Mouse (Mus musculus): Measurements from ENCODE around the gene Gm20449.
"Not testable (repeated sequence)": the region's sequence is repeated elsewhere in the genome, so short reads cannot be mapped to it uniquely, and the experiment has no call there.

Gene Gm20449

DNA sequence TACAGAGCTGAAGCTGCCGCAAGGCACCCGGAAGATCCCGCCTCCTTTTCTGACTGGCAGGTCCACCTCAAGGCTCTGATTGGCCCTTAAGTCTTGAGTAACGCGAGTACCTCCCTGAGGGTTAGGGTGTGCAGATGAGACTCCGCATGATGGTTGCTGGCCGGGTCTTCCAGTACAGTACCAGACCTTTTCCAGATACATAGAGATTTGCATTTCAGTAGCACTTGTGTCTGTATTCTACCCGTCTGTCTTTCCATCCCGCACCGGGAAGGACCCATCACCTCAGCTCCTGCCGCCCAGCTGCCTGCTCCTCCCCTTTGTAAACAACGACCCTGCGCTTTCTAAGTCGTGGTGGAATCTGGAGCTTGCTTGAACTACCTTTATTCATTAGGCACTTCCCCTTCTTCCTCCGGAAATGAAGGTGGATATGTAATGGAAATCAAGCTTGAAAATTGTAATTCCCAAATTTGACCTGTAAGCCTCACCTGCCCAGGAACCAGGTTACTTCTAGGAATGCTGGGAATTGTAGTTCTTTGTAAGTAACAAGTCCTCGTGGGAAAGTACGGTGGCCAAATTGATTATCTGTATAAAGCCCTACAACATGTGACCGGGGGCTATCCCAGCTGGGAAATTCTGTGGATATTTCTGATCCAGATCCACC lies at the start of gene Gm20449, which contains the start of gene AW146154:
Gm20449 (minus strand) TSS at position 29 of the 661 bp plus-strand sequence.
AW146154 (minus strand) TSS at position 502 of the 661 bp plus-strand sequence.
- peak; percentile 99 for DNase-seq

DNA sequence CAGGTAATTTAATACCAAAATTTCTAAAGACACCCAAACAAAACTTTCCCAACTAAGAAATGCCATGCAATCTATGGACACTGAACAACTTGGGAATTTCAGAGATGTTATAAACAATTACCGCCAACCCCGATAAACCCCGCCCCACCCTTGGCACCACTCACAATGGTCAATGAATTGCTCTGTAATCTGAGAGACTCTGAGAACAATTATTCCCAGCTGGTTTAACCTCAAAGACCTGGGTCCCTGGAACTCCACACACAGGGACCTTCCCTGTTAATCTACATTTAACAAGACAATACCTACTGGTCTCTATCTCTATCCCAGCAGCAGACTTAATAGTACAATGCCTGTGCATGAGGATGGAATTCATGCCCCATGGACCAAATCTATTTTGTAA lies 13.5 kb upstream of the Gm20449 start:
- DNase-seq: no peak

DNA sequence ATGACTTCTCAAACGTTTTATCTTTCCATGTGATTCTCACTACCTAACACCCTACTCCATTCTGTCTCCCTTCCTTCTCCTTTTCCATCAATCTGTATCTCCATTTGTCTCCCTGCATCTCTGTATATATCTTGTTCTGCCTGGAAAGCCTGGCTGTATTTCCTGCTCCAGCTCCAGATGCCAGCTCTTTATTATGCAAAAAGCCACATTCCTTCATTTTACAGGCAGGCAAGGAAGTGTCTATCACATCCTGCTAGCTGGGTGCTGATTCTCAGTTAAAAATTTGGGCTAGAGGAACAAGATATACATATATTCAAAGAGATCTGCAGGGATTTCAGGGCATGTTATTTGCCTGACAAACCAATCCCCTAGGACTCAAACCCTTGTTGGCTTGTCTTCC lies 13.0 kb upstream of the Gm20449 start:
- DNase-seq: no peak

DNA sequence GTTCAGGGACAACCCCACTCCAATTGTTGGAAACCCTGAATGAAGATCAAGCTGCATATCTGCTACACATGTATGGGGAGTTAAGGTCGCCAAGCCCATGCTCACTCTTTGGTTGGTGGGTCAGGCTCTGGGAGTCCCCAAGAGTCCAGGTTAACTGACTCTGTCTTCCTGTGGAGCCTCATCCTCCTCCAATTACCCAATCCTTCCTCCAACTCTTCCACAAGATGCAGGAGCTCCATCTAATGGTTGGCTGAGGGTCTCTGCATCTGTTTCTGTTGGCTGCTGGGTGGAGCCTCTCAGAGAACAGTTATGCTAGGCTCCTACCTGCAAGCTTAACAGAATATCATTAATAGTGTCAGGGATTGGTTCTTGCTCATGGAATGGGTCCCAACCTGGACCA lies 3.2 kb upstream of the Gm20449 start:
- DNase-seq: no peak

DNA sequence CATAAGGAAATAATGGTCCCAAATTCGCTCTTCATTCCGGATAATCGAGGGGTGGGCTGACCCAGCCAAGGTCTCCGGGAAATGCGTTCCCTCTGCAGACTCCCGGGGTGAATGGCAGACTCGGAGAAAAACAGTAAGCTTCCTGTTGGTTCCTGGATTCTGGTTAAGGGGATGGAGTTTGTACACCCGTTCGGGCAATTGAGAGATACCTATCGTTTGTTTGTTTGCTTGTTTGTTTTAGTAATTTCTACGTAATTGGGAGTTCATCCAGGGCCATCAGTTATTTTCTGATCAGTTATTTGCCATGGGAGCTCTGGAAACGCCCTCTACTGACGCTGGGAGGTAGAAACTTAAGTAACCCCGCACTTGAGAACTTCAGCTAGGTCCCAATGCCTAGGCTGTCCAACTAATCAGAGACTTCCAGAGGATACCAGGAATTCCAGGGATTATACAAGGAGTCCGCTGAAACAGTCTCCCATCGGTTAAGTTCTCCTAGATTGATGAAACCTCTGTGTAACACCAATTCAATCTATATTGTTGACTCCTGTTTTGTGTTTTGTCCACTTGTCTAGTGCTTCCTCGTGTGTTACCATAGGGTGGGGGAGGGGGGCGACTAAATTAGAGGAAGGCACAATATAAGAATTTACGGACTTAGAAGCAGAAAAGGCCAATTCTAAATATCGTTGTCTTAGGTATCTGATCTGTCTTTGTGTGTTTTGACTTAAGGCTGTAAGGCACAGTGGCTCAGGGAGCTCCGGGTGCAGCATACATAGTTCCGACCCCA lies 1.1 kb upstream of the Gm20449 start:
- peak; percentile 78 for DNase-seq

DNA sequence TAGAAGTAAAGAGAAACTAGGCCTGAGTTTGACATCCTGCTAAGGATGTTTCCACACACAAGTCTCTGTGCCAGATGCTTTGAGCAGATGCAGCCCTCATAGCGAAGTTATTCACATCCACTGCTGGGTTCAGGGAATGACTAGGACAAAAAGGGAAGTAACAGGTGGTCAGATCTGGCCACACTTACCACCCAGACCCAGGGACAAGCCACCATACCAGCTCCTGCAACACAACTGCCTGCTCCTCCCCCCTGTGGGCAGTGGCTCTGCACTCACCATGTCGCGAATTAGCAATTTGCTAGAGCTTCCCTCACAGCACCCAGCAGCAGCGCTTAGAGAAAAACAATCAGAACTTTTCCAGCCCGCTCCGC lies 214 bp downstream of the Gm20449 start:
- DNase-seq: not testable (repeated sequence)

- not testable (repeated sequence) for DNase-seq
These were observed 753 bp downstream of the Gm20449 start for GRCm38 (mm10) chr7:41498464-41498863.

GRCm38 (mm10) chr7:41497871-41498270 lies 1.3 kb downstream of the Gm20449 start:
- DNase-seq: no peak

DNA sequence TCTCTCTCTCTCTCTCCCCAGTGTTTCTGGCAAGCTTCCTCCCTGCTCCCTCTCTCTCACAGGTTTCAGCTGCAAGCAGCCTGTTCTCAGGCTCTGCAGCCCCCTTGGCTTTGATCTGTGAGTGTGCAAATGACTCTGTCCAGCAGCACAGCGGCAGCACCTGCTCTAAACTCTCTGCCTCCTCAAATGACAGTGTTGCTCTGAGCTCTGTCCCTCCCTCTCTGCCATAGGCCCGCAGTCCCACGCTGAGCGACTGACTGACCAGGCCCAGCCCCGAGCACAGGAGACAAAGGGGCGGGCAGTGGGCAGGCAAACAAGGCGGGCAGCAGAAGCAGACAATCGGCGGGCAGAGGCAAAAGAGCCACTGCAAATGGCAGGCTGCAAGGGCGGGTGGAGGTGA lies 47.4 kb downstream of the Gm20449 start:
- no peak for DNase-seq

GRCm38 (mm10) chr7:41448596-41448995 lies 50.6 kb downstream of the Gm20449 start, which contains the start of gene Vmn2r57:
Gene Vmn2r57, minus strand, starts transcription at chr7:41448696.
- not testable (repeated sequence) for DNase-seq

- no peak for DNase-seq
These were observed 105.1 kb downstream of the Gm20449 start for GRCm38 (mm10) chr7:41394130-41394529.

- DNase-seq: peak; percentile 91
These were observed 105.9 kb downstream of the Gm20449 start, which contains the start of gene AI987944 for GRCm38 (mm10) chr7:41393048-41393971. Gene AI987944, minus strand, starts transcription at chr7:41393379.
